Mouse (Mus musculus): ENCODE results near the gene Cd84. TPM values are rescaled to one million over a fixed set of nuclear protein-coding genes. Genes with fewer than 3 reads are reported as not detected.

The Cd84 gene
- total RNA-seq, 2 experiments from 2014 or later = 1.8 to 2.0 TPM

- DNase-seq (ENCODE audit: low spot score in 2 of 2) = no peak
These were observed 76.4 kb downstream of the Cd84 start for GRCm38 (mm10) chr1:171915638-171916458.

GRCm38 (mm10) chr1:171917305-171918039 lies 78.0 kb downstream of the Cd84 start, which contains the start of gene Slamf6:
Gene Slamf6, plus strand, starts transcription at chr1:171917515.
- no peak for DNase-seq (ENCODE audit: low spot score in 2 of 2)

- DNase-seq (ENCODE audit: low spot score in 2 of 2) = no peak
These were observed 78.8 kb downstream of the Cd84 start for GRCm38 (mm10) chr1:171918136-171918920.

GRCm38 (mm10) chr1:171919193-171919592 lies 79.7 kb downstream of the Cd84 start:
- DNase-seq (ENCODE audit: low spot score in 2 of 2) = no peak

- DNase-seq (ENCODE audit: low spot score in 2 of 2) = no peak
These were observed 80.5 kb downstream of the Cd84 start for GRCm38 (mm10) chr1:171919901-171920510.

- no peak for DNase-seq (ENCODE audit: low spot score in 2 of 2)
These were observed 81.6 kb downstream of the Cd84 start for GRCm38 (mm10) chr1:171920989-171921621.

- DNase-seq (ENCODE audit: low spot score in 2 of 2) = no peak
These were observed 82.1 kb downstream of the Cd84 start for GRCm38 (mm10) chr1:171921641-171922040.

- DNase-seq (ENCODE audit: low spot score in 2 of 2) = no peak
These were observed 83.3 kb downstream of the Cd84 start for GRCm38 (mm10) chr1:171922844-171923243.

GRCm38 (mm10) chr1:171924900-171925299 lies 85.4 kb downstream of the Cd84 start:
- no peak for DNase-seq (ENCODE audit: low spot score in 2 of 2)

- no peak for DNase-seq (ENCODE audit: low spot score in 2 of 2)
These were observed 94.4 kb downstream of the Cd84 start for GRCm38 (mm10) chr1:171933851-171934250.

GRCm38 (mm10) chr1:171938952-171939948 lies 99.8 kb downstream of the Cd84 start:
- no peak for DNase-seq (ENCODE audit: low spot score in 2 of 2)

Other genes starting within 250 kb of the Cd84 start
- gene Ly9, start 232.3 kb upstream of the Cd84 start, total RNA-seq (2021) = under 1 TPM in 1 of 2 experiments, not detected in 1; 0.30 TPM
- not detected for gene Slamf7, start 186.7 kb upstream of the Cd84 start, total RNA-seq (2021)
- gene Cd48, start 157.7 kb upstream of the Cd84 start, total RNA-seq (2021) = under 1 TPM; 0.30 to 0.38 TPM
- under 1 TPM; 0.21 to 0.22 TPM for gene Slamf1, start 72.6 kb upstream of the Cd84 start, total RNA-seq (2021)
- gene Gm10521, start 56.0 kb downstream of the Cd84 start, total RNA-seq (2021) = under 1 TPM; 0.16 to 0.18 TPM
- gene Slamf6, start 77.8 kb downstream of the Cd84 start, total RNA-seq (2021) = under 1 TPM in 1 of 2 experiments, not detected in 1; 0.27 TPM
- 10 to 100 TPM; 32.3 to 33.0 TPM for gene Vangl2, start 188.7 kb downstream of the Cd84 start, total RNA-seq (2021)
- gene Nhlh1, start 217.9 kb downstream of the Cd84 start, total RNA-seq (2021) = 1 to 10 TPM; 1.8 TPM
- gene Copa, start 242.8 kb downstream of the Cd84 start, total RNA-seq (2021) = 100 to 1,000 TPM; 165 TPM
- gene Ncstn, start 243.1 kb downstream of the Cd84 start, total RNA-seq (2021) = 10 to 100 TPM; 72.0 to 79.4 TPM